Mouse (Mus musculus): Measurements from ENCODE around the gene AI837181.

DNA sequence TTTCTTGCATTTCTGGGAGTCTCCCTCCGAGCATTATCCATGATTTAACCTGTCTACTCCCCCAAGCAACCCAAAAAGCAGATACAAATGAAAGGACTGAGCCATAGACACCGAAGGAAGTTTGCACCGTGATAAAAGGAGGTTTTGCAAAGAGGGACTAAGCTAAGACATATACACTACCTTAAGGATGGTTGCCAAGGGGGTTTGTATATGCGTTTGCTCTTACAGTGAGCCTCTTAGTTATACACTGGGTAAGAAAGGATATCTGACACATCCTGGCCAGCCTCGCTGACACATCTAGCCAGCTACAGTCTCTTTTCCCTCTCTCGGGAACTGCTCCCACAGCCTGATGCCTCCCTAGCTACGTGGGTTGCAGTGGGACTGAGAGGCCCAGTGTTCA lies 9.0 kb downstream of the AI837181 start:
- no peak for TF ChIP-seq CTCF (IDR thresholded peaks at IDR 0.05)
- no peak for TF ChIP-seq EP300 (IDR thresholded peaks at IDR 0.05)

All from lung, postnatal 0 days (tissue).